Mouse (Mus musculus) hindbrain, embryonic 12.5 days (tissue): Measurements from ENCODE around the gene Zfp664. TPM values are rescaled to one million over a fixed set of nuclear protein-coding genes. Genes with fewer than 3 reads are reported as not detected.

ENCODE experiments used
- ATAC-seq: fragments of 200-750 bp; cut with Nextera tagmentation; 2 replicates; pipeline ENCODE4 v1.8.0; 2017; ENCODE audit warnings: moderate TSS enrichment; ENCODE audit not compliant: low FRiP score
- H3K27ac ChIP-seq: fragments of 300-500 bp; sonication (generic); 2 replicates; pipeline ENCODE4 v1.5.1; 2016; ENCODE audit warnings: mild to moderate bottlenecking
- H3K27me3 ChIP-seq: fragments of 300-500 bp; sonication (generic); 2 replicates; pipeline ENCODE4 v1.6.1; 2016; ENCODE audit warnings: mild to moderate bottlenecking
- H3K36me3 ChIP-seq: fragments of 300-500 bp; sonication (generic); 2 replicates; pipeline ENCODE4 v1.6.1; 2016; ENCODE audit warnings: mild to moderate bottlenecking
- H3K4me1 ChIP-seq: fragments of 300-500 bp; sonication (generic); 2 replicates; pipeline ENCODE4 v1.6.1; 2016
- H3K4me2 ChIP-seq: fragments of 300-500 bp; sonication (generic); replicated peaks from 2 replicates; pipeline ENCODE4 v1.6.1; 2016; ENCODE audit warnings: mild to moderate bottlenecking
- H3K4me3 ChIP-seq: fragments of 300-500 bp; sonication (generic); 2 replicates; pipeline ENCODE4 v1.5.1; 2016; ENCODE audit warnings: mild to moderate bottlenecking
- H3K9ac ChIP-seq: fragments of 300-500 bp; sonication (generic); 2 replicates; pipeline ENCODE4 v1.6.1; 2016; ENCODE audit warnings: mild to moderate bottlenecking, moderate library complexity
- H3K9me3 ChIP-seq: fragments of 300-500 bp; sonication (generic); replicated peaks from 2 replicates; pipeline ENCODE4 v1.6.1; 2016; ENCODE audit warnings: mild to moderate bottlenecking
- WGBS: fragments of 180-500 bp; shearing (Covaris S2); methylation state at CpG from one replicate; pipeline ENCODE4 v1.1.7; 2016; 5-methylcytosine and 5-hydroxymethylcytosine counted together
- polyA plus RNA-seq: library from polyadenylated mRNA; unstranded; fragments of >200 nt; fragmentation: Nextera tagmentation; extraction: Ambion mirVana; gene quantifications from 2 replicates; pipeline ENCODE4 v1.2.1, GENCODE M21; 2016

Gene Zfp664
- polyA plus RNA-seq, 1 experiment from 2014 or later = 152 TPM

DNA sequence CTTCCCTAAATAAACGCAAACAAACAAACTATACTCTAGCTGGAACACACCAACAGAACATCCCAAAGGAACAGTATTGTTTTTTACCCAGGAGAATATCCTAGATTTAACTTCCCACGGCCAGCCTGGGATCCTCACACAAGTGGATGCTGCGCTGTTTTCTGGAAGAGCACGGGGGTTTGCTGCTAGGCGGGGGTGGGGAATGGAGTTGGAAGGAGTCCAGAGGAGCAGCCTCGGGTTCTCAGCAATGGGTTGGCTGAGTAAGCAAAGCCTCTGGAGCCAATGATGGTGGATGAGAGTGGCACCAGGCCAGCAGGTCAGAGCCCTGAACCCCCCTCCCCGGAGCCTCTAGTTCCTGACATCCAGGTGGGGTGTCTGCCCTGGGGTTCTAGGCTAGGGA is 72.1 kb downstream of the Zfp664 start:
- Histone ChIP-seq H3K36me3 (no peaks in the 10 kb centered on the region), H3K4me3 (no peak overlapping the region), H3K27ac (no peak overlapping the region), H3K9me3 (peaks cover 5% of the 10 kb centered on the region; the same call in 1 of the 2 replicates), H3K4me1 (peaks cover 19% of the 10 kb centered on the region), H3K9ac (no peak overlapping the region), H3K27me3 (0 out of 2 replicates have a peak, but pooled peaks cover 3% of the 10 kb centered on the region), H3K4me2 (no peak overlapping the region)
- 67% methylated on average over 7 of the region's 7 CpGs for WGBS
- no peak for ATAC-seq

DNA sequence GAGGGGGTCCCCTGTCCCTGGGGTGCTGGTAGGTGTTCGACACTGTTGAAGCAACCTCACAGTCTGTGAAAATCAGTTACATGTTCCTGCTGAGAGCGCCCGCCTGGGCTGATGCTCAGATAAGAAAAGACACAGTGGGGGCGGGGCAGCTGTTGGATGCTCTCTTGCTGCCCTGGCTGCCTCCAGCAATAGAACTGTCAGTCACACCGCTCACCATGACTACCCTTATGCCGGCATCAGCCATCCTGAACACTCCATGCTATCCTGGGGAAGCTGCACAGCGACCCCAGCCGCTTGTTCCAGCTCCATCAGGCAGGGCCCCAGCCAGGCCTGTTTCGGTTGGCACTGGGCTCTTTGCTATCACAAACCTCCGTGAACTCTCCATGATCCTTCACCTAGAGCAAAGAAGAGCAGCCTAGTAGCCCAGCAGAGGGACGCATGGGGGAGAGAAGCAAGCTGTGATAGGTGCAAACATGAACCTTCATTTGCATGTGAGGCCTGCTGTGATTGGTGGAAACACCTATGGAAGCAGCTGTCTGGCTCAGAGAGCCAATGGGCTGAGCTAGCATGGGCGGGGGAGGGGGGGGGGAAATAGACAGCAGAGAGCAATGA is 80.8 kb downstream of the Zfp664 start:
- peak; percentile 84 for ATAC-seq
- Histone ChIP-seq H3K9ac (no peak overlapping the region), H3K27ac (peak overlapping the region; percentile 60), H3K27me3 (no peaks in the 10 kb centered on the region), H3K4me1 (peaks cover 17% of the 10 kb centered on the region; the same call in 1 of the 2 replicates), H3K9me3 (peaks cover 11% of the 10 kb centered on the region; the same call in 1 of the 2 replicates), H3K4me3 (no peak overlapping the region), H3K36me3 (no peaks in the 10 kb centered on the region), H3K4me2 (0 out of 2 replicates have a peak overlapping the region, but pooled peaks have one; percentile 0)
- 52% methylated on average over 12 of the region's 12 CpGs for WGBS

DNA sequence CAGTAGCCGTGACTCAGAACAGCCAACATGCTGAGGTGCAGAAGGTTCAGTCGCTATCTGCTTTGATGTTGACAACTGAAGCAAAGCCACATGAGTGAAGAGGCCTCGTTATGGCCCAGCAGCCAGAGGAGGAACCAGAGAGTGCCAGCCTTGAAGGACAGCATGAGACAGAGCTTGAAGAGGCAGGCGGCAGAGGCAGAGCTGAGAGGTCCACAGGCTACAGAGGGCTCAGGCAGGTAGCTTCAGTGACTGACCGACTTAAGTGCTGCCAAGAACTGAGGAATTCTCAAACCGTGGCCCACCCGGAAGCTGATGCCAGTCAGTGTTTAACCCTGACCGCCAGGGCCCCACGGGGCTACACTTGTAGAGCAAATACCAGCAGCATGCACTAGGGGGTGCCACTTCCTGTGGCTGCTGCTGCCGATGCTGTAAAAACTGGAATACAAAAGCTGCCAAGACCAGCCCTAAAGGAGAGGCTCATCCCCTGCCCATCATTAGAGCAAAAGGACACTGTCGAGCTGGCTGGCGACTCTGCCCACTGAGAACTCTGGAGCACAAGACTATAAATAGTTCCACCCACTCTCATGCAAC is 81.4 kb downstream of the Zfp664 start:
- Histone ChIP-seq H3K36me3 (no peaks in the 10 kb centered on the region), H3K4me2 (no peak overlapping the region), H3K4me1 (peaks cover 17% of the 10 kb centered on the region; the same call in 1 of the 2 replicates), H3K4me3 (no peak overlapping the region), H3K9ac (no peak overlapping the region), H3K27me3 (no peaks in the 10 kb centered on the region), H3K9me3 (peaks cover 11% of the 10 kb centered on the region; the same call in 1 of the 2 replicates), H3K27ac (no peak overlapping the region)
- no peak for ATAC-seq
- WGBS = 69% methylated on average over 12 of the region's 12 CpGs

DNA sequence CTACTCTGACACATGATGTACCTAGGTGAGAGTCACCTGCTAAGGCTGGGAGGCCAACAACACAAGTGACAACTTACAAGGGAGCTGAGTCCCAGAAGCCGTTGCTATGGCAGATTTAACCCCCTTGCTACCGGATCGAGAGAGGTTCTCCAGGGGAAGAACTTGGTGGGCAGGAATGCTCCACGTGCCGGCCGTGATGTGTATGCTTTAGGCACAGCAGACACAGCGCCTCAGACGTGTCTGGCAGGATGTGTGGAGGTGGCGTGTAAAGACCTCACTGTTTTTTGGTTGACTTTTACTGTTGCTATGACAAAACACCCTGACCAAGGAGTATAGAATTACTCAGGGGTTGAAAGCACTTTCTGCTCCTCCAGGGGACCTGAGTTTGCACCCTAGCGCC is 81.9 kb downstream of the Zfp664 start:
- no peak overlapping the region for H3K9ac ChIP-seq
- 88% methylated on average over 10 of the region's 10 CpGs for WGBS
- peaks cover 17% of the 10 kb centered on the region; the same call in 1 of the 2 replicates for H3K4me1 ChIP-seq
- H3K36me3 ChIP-seq = no peaks in the 10 kb centered on the region
- H3K4me3 ChIP-seq = no peak overlapping the region
- H3K4me2 ChIP-seq = no peak overlapping the region
- H3K27me3 ChIP-seq = no peaks in the 10 kb centered on the region
- ATAC-seq = no peak
- H3K27ac ChIP-seq = no peak overlapping the region
- H3K9me3 ChIP-seq = peaks cover 11% of the 10 kb centered on the region; the same call in 1 of the 2 replicates

DNA sequence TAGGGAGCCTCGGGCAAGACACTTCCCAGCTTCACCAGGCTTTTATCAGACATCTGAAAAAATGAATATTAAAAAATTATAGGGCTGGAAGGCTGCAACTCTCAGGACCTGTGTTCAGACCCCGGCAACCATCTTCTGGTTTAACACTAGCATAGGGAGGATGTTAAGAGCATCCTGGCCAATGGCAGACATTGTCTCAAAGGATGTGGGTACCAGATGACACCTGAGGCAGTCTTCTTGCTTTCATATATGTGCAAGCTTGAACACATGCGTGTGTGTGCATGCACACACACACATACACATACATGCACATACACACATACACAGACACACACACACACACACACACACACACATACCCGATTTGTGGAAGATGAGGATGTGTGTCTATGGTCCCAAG is 82.6 kb downstream of the Zfp664 start:
- no peak overlapping the region for H3K9ac ChIP-seq
- H3K9me3 ChIP-seq = peaks cover 11% of the 10 kb centered on the region; the same call in 1 of the 2 replicates
- no peak overlapping the region for H3K4me2 ChIP-seq
- no peaks in the 10 kb centered on the region for H3K27me3 ChIP-seq
- 90% methylated on average over 4 of the region's 4 CpGs for WGBS
- H3K4me3 ChIP-seq = no peak overlapping the region
- peaks cover 17% of the 10 kb centered on the region; the same call in 1 of the 2 replicates for H3K4me1 ChIP-seq
- no peaks in the 10 kb centered on the region for H3K36me3 ChIP-seq
- H3K27ac ChIP-seq = no peak overlapping the region
- ATAC-seq = no peak

DNA sequence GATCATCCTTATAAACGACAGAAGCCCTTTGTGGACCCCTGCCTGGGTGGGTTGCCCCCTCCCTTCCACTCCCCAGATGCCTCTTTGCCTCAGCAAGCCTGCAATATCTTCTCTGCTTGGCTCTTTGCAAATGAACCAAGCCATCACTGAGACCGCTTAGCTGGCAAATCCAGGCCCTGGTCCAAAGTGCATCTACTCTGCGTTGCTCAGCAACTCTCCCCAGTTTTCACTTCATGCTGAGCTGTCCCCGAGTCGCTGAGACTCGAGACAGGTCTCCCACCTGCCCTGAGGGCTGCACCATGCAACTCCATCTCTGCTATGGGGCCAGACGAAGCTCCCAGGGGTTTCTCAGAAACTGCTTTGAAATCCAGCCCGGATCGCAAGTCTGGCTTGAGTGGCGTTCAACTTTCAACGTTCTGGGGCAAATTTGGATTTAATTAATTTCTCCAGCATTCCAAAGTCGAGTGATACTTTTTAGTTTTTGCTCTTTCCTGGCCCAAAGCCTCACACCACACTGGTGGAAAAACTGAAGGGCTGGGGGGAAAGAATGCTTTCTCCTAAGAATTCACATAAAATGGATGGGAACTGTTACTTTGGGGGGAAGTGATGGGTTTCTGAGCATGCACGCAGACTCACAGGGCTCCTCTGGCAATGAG is 88.3 kb downstream of the Zfp664 start:
- 53% methylated on average over 13 of the region's 13 CpGs for WGBS
- H3K9ac ChIP-seq = no peak overlapping the region
- ATAC-seq = no peak

DNA sequence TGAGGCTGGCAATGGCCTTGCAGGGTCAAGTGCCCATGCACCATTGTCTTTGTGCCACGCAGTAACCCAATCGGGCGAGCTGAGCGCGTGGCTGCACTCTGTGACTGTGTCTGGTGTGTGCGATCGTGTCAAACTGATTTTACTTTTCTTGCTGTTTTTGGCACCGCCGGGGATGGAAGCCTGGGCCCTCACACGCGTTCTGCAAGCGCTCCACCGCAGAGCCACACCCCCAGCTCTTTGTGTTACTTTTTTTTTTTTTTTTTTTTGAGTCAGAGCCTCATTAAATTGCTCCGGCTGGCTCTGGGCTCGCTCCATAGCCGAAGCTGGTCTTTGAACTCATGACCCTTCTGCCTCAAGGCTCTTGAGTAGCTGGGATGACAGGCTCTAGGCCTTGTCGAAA is 88.8 kb downstream of the Zfp664 start:
- Histone ChIP-seq H3K4me2 (no peak overlapping the region), H3K36me3 (no peaks in the 10 kb centered on the region), H3K4me3 (no peak overlapping the region), H3K27ac (peak overlapping the region; percentile 41; the same call in 1 of the 2 replicates), H3K27me3 (no peaks in the 10 kb centered on the region), H3K9ac (no peak overlapping the region), H3K4me1 (0 out of 2 replicates have a peak, but pooled peaks cover 6% of the 10 kb centered on the region), H3K9me3 (peaks cover 11% of the 10 kb centered on the region; the same call in 1 of the 2 replicates)
- no peak for ATAC-seq
- 55% methylated on average over 17 of the region's 17 CpGs for WGBS

More for the DNA sequence above, 88.3 kb downstream of the Zfp664 start:
- Histone ChIP-seq H3K4me2 (no peak overlapping the region), H3K27ac (peak overlapping the region; percentile 41), H3K36me3 (no peaks in the 10 kb centered on the region), H3K4me3 (no peak overlapping the region), H3K27me3 (no peaks in the 10 kb centered on the region), H3K9me3 (peaks cover 11% of the 10 kb centered on the region; the same call in 1 of the 2 replicates), H3K4me1 (0 out of 2 replicates have a peak, but pooled peaks cover 6% of the 10 kb centered on the region)

Other genes with a start within 250 kb of the Zfp664 start
- 54.5 and 61.2 TPM in 2 replicates for gene Atp6v0a2, start 234.1 kb upstream of the Zfp664 start, polyA plus RNA-seq
- gene Dnah10, start 137.6 kb upstream of the Zfp664 start, polyA plus RNA-seq = 0.26 and 0.40 TPM in 2 replicates
- gene Ccdc92, start 267 bp upstream of the Zfp664 start, polyA plus RNA-seq = 26.1 and 27.9 TPM in 2 replicates
- 25.0 and 34.1 TPM in 2 replicates for gene Rflna, start 140.5 kb downstream of the Zfp664 start, polyA plus RNA-seq